Mouse (Mus musculus) intestine, embryonic 14.5 days (tissue): ENCODE measurements around the gene Mypop. TPM values are rescaled to one million over a fixed set of nuclear protein-coding genes. Genes with fewer than 3 reads are reported as not detected.

Experiments used
- ATAC-seq: fragments of 200-750 bp; cut with Nextera tagmentation; replicated peaks from 2 replicates; pipeline ENCODE4 v1.8.0; 2017; ENCODE audit warnings: low read depth, moderate number of reproducible peaks, moderate TSS enrichment, moderate library complexity; ENCODE audit not compliant: low FRiP score, low TSS enrichment
- DNase-seq: peaks from one replicate; pipeline ENCODE4 v3.0.0-alpha.2; 2018; ENCODE audit warnings: low spot score
- H3K27ac ChIP-seq: fragments of 300-500 bp; sonication (generic); 2 replicates; pipeline ENCODE4 v1.5.1; 2014; ENCODE audit warnings: low read depth, mild to moderate bottlenecking, control low read depth
- H3K27me3 ChIP-seq: fragments of 300-500 bp; sonication (generic); replicated peaks from 2 replicates; pipeline ENCODE4 v1.6.1; 2014; ENCODE audit warnings: low read length, control low read depth; ENCODE audit not compliant: control insufficient read depth, insufficient read depth
- H3K36me3 ChIP-seq: fragments of 300-500 bp; sonication (generic); 2 replicates; pipeline ENCODE4 v1.6.1; 2014; ENCODE audit warnings: low read length, control low read depth; ENCODE audit not compliant: control insufficient read depth, insufficient read depth
- H3K4me1 ChIP-seq: fragments of 300-500 bp; sonication (generic); replicated peaks from 2 replicates; pipeline ENCODE4 v1.6.1; 2014; ENCODE audit warnings: low read length, control low read depth, mixed read lengths; ENCODE audit not compliant: control insufficient read depth, insufficient read depth
- H3K4me2 ChIP-seq: fragments of 300-500 bp; sonication (generic); 2 replicates; pipeline ENCODE4 v1.6.1; 2014; ENCODE audit warnings: low read length
- H3K4me3 ChIP-seq: fragments of 300-500 bp; sonication (generic); 2 replicates; pipeline ENCODE4 v1.5.1; 2014; ENCODE audit warnings: low read depth, low read length, control low read depth, mixed read lengths
- H3K9ac ChIP-seq: fragments of 300-500 bp; sonication (generic); 2 replicates; pipeline ENCODE4 v1.6.1; 2014; ENCODE audit warnings: mild to moderate bottlenecking, low read length
- H3K9me3 ChIP-seq: fragments of 300-500 bp; sonication (generic); 2 replicates; pipeline ENCODE4 v1.6.1; 2016; ENCODE audit warnings: low read length, control low read depth; ENCODE audit not compliant: control insufficient read depth
- WGBS: fragments of 180-500 bp; shearing (Covaris S2); extraction: QIAGEN DNeasy Blood & Tissue Kit; methylation state at CpG from one replicate; pipeline ENCODE4 v1.1.7; 2014; 5-methylcytosine and 5-hydroxymethylcytosine counted together
- polyA plus RNA-seq: library from polyadenylated mRNA; unstranded; fragments of >200 nt; fragmentation: Nextera tagmentation; extraction: Ambion mirVana; gene quantifications from 2 replicates; pipeline ENCODE4 v1.2.1, GENCODE M21; 2014

Gene Mypop
- polyA plus RNA-seq, 1 experiment from 2014 or later, result 3.2 TPM

DNA sequence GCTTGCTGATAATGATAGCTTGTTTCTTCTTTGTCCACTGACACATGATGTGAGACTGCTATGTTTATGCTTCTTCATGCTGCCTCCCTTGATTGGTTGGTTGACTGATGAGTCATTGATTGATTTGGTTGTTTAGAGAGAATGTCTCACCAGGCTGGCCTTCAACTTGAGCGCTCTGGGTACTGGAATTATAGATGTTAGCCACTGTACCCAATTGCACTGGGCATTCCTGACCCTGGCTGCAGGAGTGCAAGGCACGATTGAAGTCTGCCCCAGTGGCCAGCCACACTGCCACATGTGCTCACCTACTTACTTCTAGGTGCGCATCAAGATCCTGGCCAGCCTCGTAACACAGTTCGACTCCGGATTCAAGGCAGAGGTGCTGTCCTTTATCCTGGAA is 53.6 kb downstream of the Mypop start:
- WGBS, result 98% methylated on average over 6 of the region's 6 CpGs
- Histone ChIP-seq H3K9me3 (no peaks in the 10 kb centered on the region), H3K4me3 (no peak overlapping the region), H3K4me2 (no peak overlapping the region), H3K27me3 (no peaks in the 10 kb centered on the region), H3K4me1 (no peaks in the 10 kb centered on the region), H3K27ac (no peak overlapping the region), H3K9ac (no peak overlapping the region), H3K36me3 (peaks cover 100% of the 10 kb centered on the region)
- ATAC-seq, result no peak
- no peak for DNase-seq

DNA sequence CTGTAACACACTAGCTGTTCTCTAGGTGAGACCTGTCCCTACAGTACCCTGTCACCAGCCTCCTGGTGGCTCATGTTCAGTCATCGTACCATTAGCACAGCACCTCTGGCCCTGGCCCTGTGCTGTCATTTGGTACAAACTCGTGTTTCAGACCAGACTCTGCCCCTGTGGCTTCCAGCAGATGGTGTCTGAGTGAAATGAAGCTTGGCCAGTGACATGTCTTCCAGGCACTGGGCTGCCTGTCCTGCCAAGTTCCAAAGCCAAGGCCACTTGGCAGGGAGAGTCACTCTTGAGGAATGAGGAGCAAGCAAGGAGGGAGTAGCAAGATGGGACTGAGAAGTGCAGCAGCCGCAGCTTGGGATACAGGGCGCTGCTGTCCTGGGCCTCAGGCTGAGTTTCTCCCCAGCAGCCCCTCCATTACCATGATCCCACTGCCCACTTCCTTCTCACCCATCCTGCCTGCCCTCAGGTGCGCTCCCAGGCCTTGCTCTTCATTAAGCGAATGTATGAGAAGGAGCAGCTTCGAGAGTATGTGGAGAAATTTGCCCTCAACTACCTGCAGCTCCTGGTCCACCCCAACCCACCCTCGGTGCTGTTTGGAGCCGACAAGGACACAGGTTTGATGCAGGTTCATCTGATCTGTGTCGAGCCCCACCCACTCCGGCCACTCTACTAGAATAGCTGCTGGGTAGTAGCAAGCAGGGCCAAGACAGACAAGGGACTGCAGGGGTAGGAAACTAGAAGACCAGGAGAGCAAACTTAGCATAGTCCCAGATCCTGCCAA is 55.4 kb downstream of the Mypop start:
- Histone ChIP-seq H3K36me3 (peaks cover 100% of the 10 kb centered on the region), H3K9ac (no peak overlapping the region), H3K4me2 (no peak overlapping the region), H3K4me3 (no peak overlapping the region), H3K9me3 (no peaks in the 10 kb centered on the region), H3K27me3 (no peaks in the 10 kb centered on the region), H3K27ac (no peak overlapping the region), H3K4me1 (no peaks in the 10 kb centered on the region)
- no peak for ATAC-seq
- no peak for DNase-seq
- WGBS, result 92% methylated on average over 11 of the region's 11 CpGs

DNA sequence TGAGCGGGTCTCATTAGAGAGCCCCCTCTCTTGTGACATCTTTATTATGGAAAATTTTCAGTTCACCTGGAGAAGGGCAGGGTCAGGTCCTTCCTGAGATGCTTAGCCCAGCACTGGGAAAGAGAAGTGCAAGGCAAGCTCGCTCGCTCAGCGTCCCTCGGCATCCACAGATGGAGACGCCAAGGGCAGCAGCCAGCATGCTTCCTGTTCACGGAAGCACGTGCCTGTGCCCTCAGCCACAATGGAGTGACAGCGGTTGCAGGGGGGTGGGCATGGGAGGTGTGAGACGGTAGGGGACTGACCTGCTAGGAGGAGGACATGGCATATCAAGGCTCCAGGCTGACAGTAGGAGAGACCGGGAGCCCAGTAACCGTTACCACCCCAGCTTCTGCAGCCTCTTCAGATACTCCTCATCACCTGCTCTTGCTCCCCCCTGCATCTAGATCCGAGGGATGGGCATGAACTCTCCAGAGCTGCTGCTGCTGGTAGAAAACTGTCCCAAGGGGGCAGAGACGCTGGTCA is 57.0 kb downstream of the Mypop start:
- no peak overlapping the region for H3K4me2 ChIP-seq
- no peak overlapping the region for H3K27ac ChIP-seq
- no peaks in the 10 kb centered on the region for H3K27me3 ChIP-seq
- ATAC-seq (no peak), DNase-seq (no peak)
- H3K36me3 ChIP-seq, result peaks cover 98% of the 10 kb centered on the region
- no peak overlapping the region for H3K4me3 ChIP-seq
- H3K9ac ChIP-seq, result no peak overlapping the region
- H3K9me3 ChIP-seq, result no peaks in the 10 kb centered on the region
- WGBS, result 86% methylated on average over 14 of the region's 14 CpGs
- no peaks in the 10 kb centered on the region for H3K4me1 ChIP-seq

DNA sequence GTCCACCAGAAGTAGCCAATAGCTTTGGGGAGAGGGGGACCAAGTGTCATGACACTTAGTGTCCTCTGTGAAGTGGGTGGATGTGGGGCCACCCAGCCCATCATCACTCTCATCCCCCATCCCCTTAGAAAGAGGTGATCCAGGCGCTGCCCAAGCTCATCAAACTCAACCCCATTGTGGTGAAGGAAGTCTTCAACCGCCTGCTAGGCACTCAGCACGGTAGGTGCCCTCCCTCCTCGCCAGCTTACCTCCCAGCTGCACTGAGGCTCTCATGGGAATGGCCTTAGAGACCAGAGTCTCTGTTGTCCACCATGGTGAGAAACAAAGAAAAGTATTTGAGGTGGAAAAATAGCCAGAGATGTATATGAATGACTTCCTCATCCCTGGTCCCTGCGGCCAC is 58.2 kb downstream of the Mypop start:
- H3K9ac ChIP-seq, result no peak overlapping the region
- 91% methylated on average over 5 of the region's 5 CpGs for WGBS
- ATAC-seq (no peak), DNase-seq (no peak)
- no peaks in the 10 kb centered on the region for H3K27me3 ChIP-seq
- H3K36me3 ChIP-seq, result peaks cover 86% of the 10 kb centered on the region
- no peak overlapping the region for H3K4me3 ChIP-seq
- no peaks in the 10 kb centered on the region for H3K9me3 ChIP-seq
- H3K4me2 ChIP-seq, result no peak overlapping the region
- H3K4me1 ChIP-seq, result no peaks in the 10 kb centered on the region; the same call in 1 of the 2 replicates
- no peak overlapping the region for H3K27ac ChIP-seq

DNA sequence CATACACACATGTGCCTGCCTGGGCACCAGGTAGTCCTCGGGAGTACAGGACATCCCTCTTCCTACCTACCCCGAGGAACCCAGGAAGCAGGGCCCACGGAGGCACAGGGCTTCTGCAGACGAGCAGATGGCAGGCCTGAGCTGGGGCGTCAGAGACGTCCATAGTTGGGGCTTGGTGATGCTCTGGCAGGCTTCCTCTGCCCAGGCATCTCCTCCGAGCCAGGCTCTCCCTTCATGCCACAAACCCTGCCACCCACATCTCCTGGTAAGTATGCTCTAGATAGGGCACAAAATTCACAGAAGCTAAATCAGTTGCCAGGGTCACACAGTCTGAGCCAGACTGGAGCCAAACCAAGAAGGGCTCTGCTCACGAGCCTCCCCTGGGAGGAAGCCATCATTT is 59.1 kb downstream of the Mypop start:
- H3K9ac ChIP-seq, result no peak overlapping the region
- DNase-seq, result no peak
- H3K27ac ChIP-seq, result no peak overlapping the region
- H3K4me3 ChIP-seq, result no peak overlapping the region
- H3K36me3 ChIP-seq, result peaks cover 83% of the 10 kb centered on the region
- no peak overlapping the region for H3K4me2 ChIP-seq
- H3K4me1 ChIP-seq, result no peaks in the 10 kb centered on the region; the same call in 1 of the 2 replicates
- no peak for ATAC-seq
- H3K9me3 ChIP-seq, result no peaks in the 10 kb centered on the region
- no peaks in the 10 kb centered on the region for H3K27me3 ChIP-seq
- WGBS, result 93% methylated on average over 8 of the region's 8 CpGs

DNA sequence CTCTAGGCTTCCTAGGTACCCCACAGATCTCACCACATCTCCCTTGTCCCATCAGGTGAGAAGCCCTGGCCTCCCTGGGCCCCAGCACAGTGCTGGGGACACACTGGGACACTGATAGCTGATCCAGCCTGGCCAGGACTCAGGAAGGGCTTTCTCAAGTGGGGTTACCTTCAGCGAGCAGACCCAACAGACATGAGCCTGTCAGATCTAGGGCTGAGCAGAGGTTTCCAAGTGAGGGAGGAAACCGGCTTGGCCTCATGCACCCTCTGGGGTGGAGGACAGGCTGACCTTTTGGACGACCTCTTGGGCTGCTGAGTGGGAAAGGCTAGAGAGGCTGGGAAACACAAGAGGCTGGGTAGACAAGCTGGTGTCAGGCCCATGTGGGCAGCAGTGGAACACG is 60.1 kb downstream of the Mypop start:
- Histone ChIP-seq H3K36me3 (peaks cover 74% of the 10 kb centered on the region), H3K9me3 (no peaks in the 10 kb centered on the region), H3K4me3 (no peak overlapping the region), H3K9ac (no peak overlapping the region), H3K4me1 (no peaks in the 10 kb centered on the region; the same call in 1 of the 2 replicates), H3K27me3 (no peaks in the 10 kb centered on the region), H3K4me2 (no peak overlapping the region), H3K27ac (no peak overlapping the region)
- whole genome bisulfite sequencing, result 71% methylated on average over 4 of the region's 4 CpGs
- DNase-seq (no peak), ATAC-seq (no peak)

Other genes starting within 250 kb of the Mypop start
- gene Psg19, start 192.7 kb upstream of the Mypop start, polyA plus RNA-seq, result not detected in 2 replicates
- 0.27 TPM in 1 of 2 replicates, not detected in the other for gene Psg17, start 169.6 kb upstream of the Mypop start, polyA plus RNA-seq
- 0.62 and 1.1 TPM in 2 replicates for gene Mill2, start 151.3 kb upstream of the Mypop start, polyA plus RNA-seq
- gene Pglyrp1, start 119.9 kb upstream of the Mypop start, polyA plus RNA-seq, result 17.7 and 26.7 TPM in 2 replicates
- 21.5 and 21.7 TPM in 2 replicates for gene Ccdc61, start 80.8 kb upstream of the Mypop start, polyA plus RNA-seq
- gene Nova2, start 65.4 kb upstream of the Mypop start, polyA plus RNA-seq, result 0.66 and 0.75 TPM in 2 replicates
- not detected in 2 replicates for gene Nanos2, start 3.8 kb upstream of the Mypop start, polyA plus RNA-seq
- 29.5 and 29.6 TPM in 2 replicates for gene Irf2bp1, start 12.8 kb downstream of the Mypop start, polyA plus RNA-seq
- 21.6 and 21.9 TPM in 2 replicates for gene Foxa3, start 32.3 kb downstream of the Mypop start, polyA plus RNA-seq
- gene Sympk, start 33.1 kb downstream of the Mypop start, polyA plus RNA-seq, result 23.9 and 26.1 TPM in 2 replicates
- not detected in 2 replicates for gene Rsph6a, start 63.4 kb downstream of the Mypop start, polyA plus RNA-seq
- gene Dmwd, start 85.0 kb downstream of the Mypop start, polyA plus RNA-seq, result 15.8 and 16.0 TPM in 2 replicates
- gene Dmpk, start 92.6 kb downstream of the Mypop start, polyA plus RNA-seq, result 57.4 and 60.0 TPM in 2 replicates
- gene Six5, start 103.3 kb downstream of the Mypop start, polyA plus RNA-seq, result 15.7 and 15.8 TPM in 2 replicates
- 3.7 and 4.7 TPM in 2 replicates for gene Gm4969, start 127.1 kb downstream of the Mypop start, polyA plus RNA-seq
- gene Fbxo46, start 128.6 kb downstream of the Mypop start, polyA plus RNA-seq, result 8.1 and 8.8 TPM in 2 replicates
- gene Qpctl, start 158.0 kb downstream of the Mypop start, polyA plus RNA-seq, result 10.1 and 11.0 TPM in 2 replicates
- gene Snrpd2, start 158.5 kb downstream of the Mypop start, polyA plus RNA-seq, result 166 and 167 TPM in 2 replicates
- 2.2 and 2.7 TPM in 2 replicates for gene Gipr, start 174.9 kb downstream of the Mypop start, polyA plus RNA-seq
- gene Eml2, start 185.2 kb downstream of the Mypop start, polyA plus RNA-seq, result 1.9 and 2.9 TPM in 2 replicates
- gene Gpr4, start 221.3 kb downstream of the Mypop start, polyA plus RNA-seq, result 1.2 and 1.5 TPM in 2 replicates
- gene Opa3, start 237.1 kb downstream of the Mypop start, polyA plus RNA-seq, result 37.4 and 43.9 TPM in 2 replicates